Mouse (Mus musculus) adrenal gland, adult 10 weeks (tissue): Measurements from ENCODE around the gene H2-Q7. TPM values are rescaled to one million over a fixed set of nuclear protein-coding genes. Genes with fewer than 3 reads are reported as not detected.

Experiments
- polyA plus RNA-seq: library from polyadenylated mRNA; stranded (reverse); fragments of 350-450 nt; fragmentation: Illumina TruSeq; extraction: RNeasy Lipid Tissue Mini Kit (QIAGEN cat#74804); gene quantifications from one replicate; pipeline ENCODE4 v1.2.3, GENCODE M21; 2014; ENCODE audit warnings: low read depth, low replicate concordance

Gene H2-Q7
- 3.2 TPM for polyA plus RNA-seq

GRCm38 (mm10) chr17:35438885-35439284 lies at the start of gene H2-Q7:
TSS of gene H2-Q7 (plus strand) at chr17:35439155.

DNA sequence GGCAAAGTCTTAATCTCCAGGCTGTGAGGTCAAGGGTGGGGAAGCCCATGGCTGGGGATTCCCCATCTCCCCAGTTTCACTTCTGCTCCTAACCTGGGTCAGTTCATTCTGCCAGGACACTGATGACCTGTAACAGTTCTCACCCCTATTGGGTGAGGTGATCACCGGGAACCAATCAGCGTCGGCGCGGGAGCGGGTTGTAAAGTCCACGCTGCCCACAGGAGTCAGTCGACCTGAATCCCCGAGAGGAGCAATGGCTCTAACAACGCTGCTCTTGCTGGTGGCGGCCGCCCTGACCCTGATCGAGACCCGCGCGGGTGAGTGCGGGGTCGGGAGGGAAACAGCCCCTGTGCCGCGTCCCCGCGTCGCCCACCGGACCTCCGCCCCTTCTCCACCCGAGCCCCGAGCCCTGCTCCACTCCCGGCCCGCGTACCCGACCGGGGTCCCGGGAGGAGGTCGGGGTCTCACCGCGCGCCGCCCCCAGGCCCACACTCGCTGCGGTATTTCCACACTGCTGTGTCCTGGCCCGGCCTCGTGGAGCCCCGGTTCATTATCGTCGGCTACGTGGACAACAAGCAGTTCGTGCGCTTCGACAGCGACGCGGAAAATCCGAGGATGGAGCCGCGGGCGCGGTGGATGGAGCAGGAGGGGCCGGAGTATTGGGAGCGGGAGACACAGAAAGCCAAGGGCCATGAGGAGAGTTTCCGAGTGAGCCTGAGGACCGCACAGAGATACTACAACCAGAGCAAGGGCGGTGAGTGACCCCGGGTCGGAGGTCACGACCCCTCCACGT lies 14.1 kb upstream of the H2-Q7 start, which contains the start of gene H2-Q6:
TSS of gene H2-Q6 (plus strand) at position 227 of the 793 bp plus-strand sequence.

DNA sequence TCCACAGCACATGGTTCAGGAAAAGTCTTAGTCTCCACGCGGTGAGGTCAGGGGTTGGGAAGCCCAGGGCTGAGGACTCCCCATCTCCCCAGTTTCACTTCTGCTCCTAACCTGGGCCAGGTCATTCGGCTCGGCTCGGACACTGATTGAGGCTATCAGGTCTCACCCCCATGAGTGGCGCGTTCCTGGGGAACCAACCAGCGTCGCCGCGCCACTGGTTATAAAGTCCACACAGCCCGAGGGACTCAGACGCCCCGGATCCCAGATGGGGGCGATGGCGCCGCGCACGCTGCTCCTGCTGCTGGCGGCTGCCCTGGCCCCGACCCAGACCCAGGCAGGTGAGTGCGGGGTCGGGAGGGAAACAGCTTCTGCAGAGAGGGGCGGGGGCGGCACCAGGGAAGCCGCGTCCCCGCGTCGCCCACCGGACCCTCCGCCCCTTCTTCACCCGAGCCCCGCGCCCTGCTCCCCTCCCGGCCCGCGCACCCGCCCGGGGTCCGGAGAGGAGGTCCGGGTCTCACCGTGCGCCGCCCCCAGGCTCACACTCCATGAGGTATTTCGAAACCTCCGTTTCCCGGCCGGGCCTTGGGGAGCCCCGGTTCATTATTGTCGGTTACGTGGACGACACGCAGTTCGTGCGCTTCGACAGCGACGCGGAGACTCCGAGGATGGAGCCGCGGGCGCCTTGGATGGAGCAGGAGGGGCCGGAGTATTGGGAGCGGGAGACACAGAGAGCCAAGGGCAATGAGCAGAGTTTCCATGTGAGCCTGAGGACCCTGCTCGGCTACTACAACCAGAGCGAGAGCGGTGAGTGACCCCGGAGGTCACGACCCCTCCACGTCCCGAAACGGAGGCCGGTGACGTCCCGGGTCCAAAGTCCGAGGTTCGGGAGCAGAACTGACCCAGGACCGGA lies 31.1 kb downstream of the H2-Q7 start, which contains the start of gene H2-Q10:
TSS of gene H2-Q10 (plus strand) at position 248 of the 910 bp plus-strand sequence.

Other genes starting within 250 kb of the H2-Q7 start
- not detected for gene Ltb, start 244.7 kb upstream of the H2-Q7 start, polyA plus RNA-seq
- gene Tnf, start 237.1 kb upstream of the H2-Q7 start, polyA plus RNA-seq: not detected
- gene Lta, start 233.8 kb upstream of the H2-Q7 start, polyA plus RNA-seq: not detected
- not detected for gene Gm16181, start 218.3 kb upstream of the H2-Q7 start, polyA plus RNA-seq
- gene Atp6v1g2, start 205.5 kb upstream of the H2-Q7 start, polyA plus RNA-seq: 5.0 TPM
- not detected for gene Nfkbil1, start 203.4 kb upstream of the H2-Q7 start, polyA plus RNA-seq
- 11.1 TPM for gene Ddx39b, start 197.4 kb upstream of the H2-Q7 start, polyA plus RNA-seq
- 42.0 TPM for gene H2-D1, start 176.4 kb upstream of the H2-Q7 start, polyA plus RNA-seq
- gene H2-Q1, start 118.8 kb upstream of the H2-Q7 start, polyA plus RNA-seq: not detected
- 2.0 TPM for gene H2-Q2, start 96.9 kb upstream of the H2-Q7 start, polyA plus RNA-seq
- 19.9 TPM for gene H2-Q4, start 59.5 kb upstream of the H2-Q7 start, polyA plus RNA-seq
- gene H2-Q6, start 14.3 kb upstream of the H2-Q7 start, polyA plus RNA-seq: 3.8 TPM
- 2.9 TPM for gene H2-Q10, start 30.9 kb downstream of the H2-Q7 start, polyA plus RNA-seq
- gene Pou5f1, start 66.9 kb downstream of the H2-Q7 start, polyA plus RNA-seq: not detected
- gene Tcf19, start 77.7 kb downstream of the H2-Q7 start, polyA plus RNA-seq: 1.7 TPM
- gene Cchcr1, start 77.9 kb downstream of the H2-Q7 start, polyA plus RNA-seq: 0.41 TPM
- gene Psors1c2, start 94.0 kb downstream of the H2-Q7 start, polyA plus RNA-seq: not detected
- not detected for gene Cdsn, start 113.0 kb downstream of the H2-Q7 start, polyA plus RNA-seq
- not detected for gene 2300002M23Rik, start 128.3 kb downstream of the H2-Q7 start, polyA plus RNA-seq
- not detected for gene Sfta2, start 162.4 kb downstream of the H2-Q7 start, polyA plus RNA-seq
- gene Gm9573, start 187.5 kb downstream of the H2-Q7 start, polyA plus RNA-seq: not detected
- not detected for gene Mucl3, start 204.5 kb downstream of the H2-Q7 start, polyA plus RNA-seq
- 1.6 TPM for gene Vars2, start 228.4 kb downstream of the H2-Q7 start, polyA plus RNA-seq
- 3.0 TPM for gene Gtf2h4, start 234.6 kb downstream of the H2-Q7 start, polyA plus RNA-seq